Comparison of ENCODE assay signal across 15 mouse cellular contexts in genomic region chr15:8643997-8644692, GRCm38 (mm10).
"Had no signal": no experiment of that assay in that cellular context is flagged by ENCODE, and none has a peak within 500 bp of the region (broad histone marks: within the 10 kb centered on the region; RNA-seq: fewer than 3 reads in every experiment).

No protein-coding gene starts in this region.

- H3K4me2 ChIP-seq: neural tube, embryonic 15.5 days had no signal

- H3K36me3 ChIP-seq: neural tube, embryonic 15.5 days had no signal

- H3K9me3 ChIP-seq: midbrain, embryonic 10.5 days; neural tube, embryonic 15.5 days had no signal

- DNase-seq: kidney, adult 8-10 months; kidney, postnatal 25 days; layer of hippocampus, adult 9-11 months; layer of hippocampus, postnatal 36 days; lung, adult 18-20 months; lung, postnatal 4 days; midbrain, embryonic 14.5 days; right cerebral cortex, adult 18-20 months; thymus, adult 18-20 months; thymus, postnatal 14 days had no signal

- H3K27me3 ChIP-seq: neural tube, embryonic 15.5 days had no signal

- ATAC-seq: intestine, postnatal 0 days had no signal

- H3K9ac ChIP-seq: liver, embryonic 14.5 days; neural tube, embryonic 15.5 days had no signal

- H3K27ac ChIP-seq: liver, embryonic 14.5 days; midbrain, embryonic 10.5 days; neural tube, embryonic 15.5 days had no signal

- H3K4me3 ChIP-seq: midbrain, embryonic 10.5 days; myocyte; neural tube, embryonic 15.5 days had no signal

- H3K4me1 ChIP-seq: neural tube, embryonic 15.5 days had no signal
